Mouse (Mus musculus) embryonic facial prominence, embryonic 11.5 days (tissue): Measurements from ENCODE around the gene Wdr74. TPM values are rescaled to one million over a fixed set of nuclear protein-coding genes. Genes with fewer than 3 reads are reported as not detected.

Source experiments
- ATAC-seq: fragments of 200-750 bp; cut with Nextera tagmentation; replicated peaks from 2 replicates; pipeline ENCODE4 v1.8.0; 2017; ENCODE audit warnings: low read depth; ENCODE audit not compliant: insufficient number of reproducible peaks, low FRiP score, low TSS enrichment
- DNase-seq: peaks from one replicate; pipeline ENCODE4 v3.0.0-alpha.2; 2015; ENCODE audit warnings: low spot score
- H3K27ac ChIP-seq: fragments of 300-500 bp; sonication (generic); replicated peaks from 2 replicates; pipeline ENCODE4 v1.5.1; 2014; ENCODE audit warnings: mild to moderate bottlenecking, low read depth, low read length, control low read depth
- H3K27me3 ChIP-seq: fragments of 300-500 bp; sonication (generic); 2 replicates; pipeline ENCODE4 v1.6.1; 2014; ENCODE audit warnings: mild to moderate bottlenecking, low read length, moderate library complexity, mixed read lengths; ENCODE audit not compliant: control insufficient read depth, insufficient read depth
- H3K36me3 ChIP-seq: fragments of 300-500 bp; sonication (generic); replicated peaks from 2 replicates; pipeline ENCODE4 v1.6.1; 2014; ENCODE audit warnings: low read depth, mild to moderate bottlenecking, low read length, moderate library complexity, mixed read lengths; ENCODE audit not compliant: control insufficient read depth, insufficient read depth
- H3K4me1 ChIP-seq: fragments of 300-500 bp; sonication (generic); 2 replicates; pipeline ENCODE4 v1.6.1; 2014; ENCODE audit warnings: low read length, mixed read lengths; ENCODE audit not compliant: control insufficient read depth, insufficient read depth
- H3K4me2 ChIP-seq: fragments of 300-500 bp; sonication (generic); 2 replicates; pipeline ENCODE4 v1.6.1; 2014; ENCODE audit warnings: low read depth, mild to moderate bottlenecking, control low read depth, low read length, moderate library complexity
- H3K4me3 ChIP-seq: fragments of 300-500 bp; sonication (generic); 2 replicates; pipeline ENCODE4 v1.5.1; 2014; ENCODE audit warnings: low read depth, low read length, control low read depth
- H3K9ac ChIP-seq: fragments of 300-500 bp; sonication (generic); replicated peaks from 2 replicates; pipeline ENCODE4 v1.6.1; 2014; ENCODE audit warnings: mild to moderate bottlenecking, control low read depth, low read length
- H3K9me3 ChIP-seq: fragments of 300-500 bp; sonication (generic); replicated peaks from 2 replicates; pipeline ENCODE4 v1.6.1; 2016; ENCODE audit warnings: mild to moderate bottlenecking, low read length, inconsistent platforms, mixed read lengths; ENCODE audit not compliant: control insufficient read depth
- WGBS: fragments of 180-500 bp; shearing (Covaris S2); extraction: QIAGEN DNeasy Blood & Tissue Kit; methylation state at CpG from one replicate; pipeline ENCODE4 v1.1.7; 2014; 5-methylcytosine and 5-hydroxymethylcytosine counted together
- polyA plus RNA-seq: library from polyadenylated mRNA; unstranded; fragments of >200 nt; fragmentation: Nextera tagmentation; extraction: Ambion mirVana; gene quantifications from 2 replicates; pipeline ENCODE4 v1.2.1, GENCODE M21; 2014

The Wdr74 gene
- polyA plus RNA-seq, 1 experiment from 2014 or later = 91.0 TPM

- 89% methylated on average over 7 of the region's 7 CpGs for WGBS
- Histone ChIP-seq H3K9ac (no peak overlapping the region), H3K4me3 (no peak overlapping the region), H3K36me3 (peaks cover 12% of the 10 kb centered on the region), H3K27me3 (no peaks in the 10 kb centered on the region), H3K27ac (no peak overlapping the region), H3K9me3 (no peaks in the 10 kb centered on the region), H3K4me1 (no peaks in the 10 kb centered on the region), H3K4me2 (no peak overlapping the region)
- DNase-seq (no peak), ATAC-seq (no peak)
Measured at GRCm38 (mm10) chr19:8706132-8706667, 29.4 kb upstream of the Wdr74 start.

DNA sequence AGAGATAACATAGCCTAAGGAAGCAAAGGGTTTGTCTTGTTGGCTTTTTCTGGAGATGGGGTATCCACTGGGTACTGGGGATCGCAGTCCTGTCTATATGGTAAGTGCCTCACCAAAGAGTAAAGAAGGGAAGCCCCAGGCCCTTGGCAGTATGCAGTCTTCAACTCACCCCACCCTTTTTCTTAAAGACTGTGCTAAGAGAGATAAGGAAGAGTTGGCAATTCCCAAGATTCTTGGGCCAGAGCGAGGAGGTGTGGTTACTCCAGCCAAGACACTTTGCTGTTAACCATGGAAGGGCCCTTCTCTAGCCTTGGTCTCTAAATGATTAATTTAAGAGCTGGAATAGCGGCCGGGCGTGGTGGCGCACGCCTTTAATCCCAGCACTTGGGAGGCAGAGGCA is 28.7 kb upstream of the Wdr74 start:
- H3K4me1 ChIP-seq = 0 out of 2 replicates have a peak, but pooled peaks cover under 1% of the 10 kb centered on the region
- H3K4me2 ChIP-seq = no peak overlapping the region
- H3K9ac ChIP-seq = no peak overlapping the region
- WGBS = 92% methylated on average over 7 of the region's 7 CpGs
- peaks cover 12% of the 10 kb centered on the region for H3K36me3 ChIP-seq
- no peaks in the 10 kb centered on the region for H3K9me3 ChIP-seq
- no peaks in the 10 kb centered on the region for H3K27me3 ChIP-seq
- DNase-seq (no peak), ATAC-seq (no peak)
- H3K4me3 ChIP-seq = no peak overlapping the region
- H3K27ac ChIP-seq = no peak overlapping the region

DNA sequence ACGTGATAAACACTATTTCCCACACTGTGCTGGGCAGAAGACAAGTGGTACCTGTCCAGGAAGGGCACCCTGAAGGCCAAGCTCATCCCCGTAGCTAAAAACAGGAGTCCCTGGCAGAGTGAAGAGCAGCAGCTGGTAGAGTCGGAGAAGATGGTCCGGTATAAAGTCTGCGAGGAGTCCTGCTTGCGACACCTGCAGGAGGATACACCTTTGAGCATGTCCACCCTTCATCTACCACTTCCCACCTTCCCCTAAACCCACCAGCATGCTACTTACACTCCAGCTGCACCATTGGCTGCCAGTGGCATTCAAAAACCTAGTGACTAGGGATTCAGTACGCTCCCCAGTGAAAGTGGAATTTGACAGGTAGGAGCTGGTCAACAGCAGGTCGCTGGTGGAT is 26.7 kb upstream of the Wdr74 start:
- Histone ChIP-seq H3K9me3 (no peaks in the 10 kb centered on the region), H3K27ac (no peak overlapping the region), H3K4me3 (no peak overlapping the region), H3K4me1 (0 out of 2 replicates have a peak, but pooled peaks cover 3% of the 10 kb centered on the region), H3K36me3 (peaks cover 12% of the 10 kb centered on the region), H3K27me3 (no peaks in the 10 kb centered on the region), H3K4me2 (no peak overlapping the region), H3K9ac (no peak overlapping the region)
- WGBS = 97% methylated on average over 8 of the region's 8 CpGs
- DNase-seq (no peak), ATAC-seq (no peak)

DNA sequence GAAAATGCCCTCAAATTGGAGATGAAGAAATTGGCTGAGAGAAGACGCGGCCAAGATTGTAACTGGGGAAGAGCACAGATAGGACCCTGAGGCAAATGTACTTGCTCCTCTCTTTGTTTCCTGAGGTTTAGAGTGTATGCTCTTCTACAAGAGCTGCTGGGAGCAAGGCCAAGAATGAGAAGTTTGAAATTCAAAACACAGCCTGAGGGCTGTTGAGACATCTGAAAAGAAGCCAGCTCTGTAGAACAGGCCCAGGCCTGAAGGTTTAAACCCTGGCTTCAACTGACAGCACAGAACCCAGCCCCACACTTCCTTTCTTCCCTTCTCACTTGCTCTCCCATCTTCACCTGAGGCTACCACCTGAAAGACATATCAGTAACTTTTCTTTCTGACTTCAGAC is 25.6 kb upstream of the Wdr74 start:
- ATAC-seq = no peak
- Histone ChIP-seq H3K4me3 (no peak overlapping the region), H3K36me3 (peaks cover 12% of the 10 kb centered on the region), H3K4me1 (0 out of 2 replicates have a peak, but pooled peaks cover 3% of the 10 kb centered on the region), H3K27me3 (no peaks in the 10 kb centered on the region), H3K27ac (no peak overlapping the region), H3K4me2 (no peak overlapping the region), H3K9me3 (no peaks in the 10 kb centered on the region), H3K9ac (no peak overlapping the region)
- DNase-seq = no peak
- WGBS = 83% methylated on average over 2 of the region's 2 CpGs

- ATAC-seq = no peak
- Histone ChIP-seq H3K4me2 (peak overlapping the region; percentile 65), H3K9me3 (no peaks in the 10 kb centered on the region), H3K36me3 (peaks cover 12% of the 10 kb centered on the region), H3K27me3 (no peaks in the 10 kb centered on the region), H3K4me3 (peak overlapping the region; percentile 80; the same call in 1 of the 2 replicates), H3K27ac (no peak overlapping the region), H3K9ac (peak overlapping the region; percentile 90), H3K4me1 (0 out of 2 replicates have a peak, but pooled peaks cover 3% of the 10 kb centered on the region)
- no peak for DNase-seq
- 83% methylated on average over 4 of the region's 4 CpGs for WGBS
Measured at GRCm38 (mm10) chr19:8711506-8711905, 24.1 kb upstream of the Wdr74 start.

GRCm38 (mm10) chr19:8711949-8712869 is 23.4 kb upstream of the Wdr74 start:
- ATAC-seq (no peak), DNase-seq (no peak)
- 59% methylated on average over 10 of the region's 10 CpGs for WGBS
- H3K36me3 ChIP-seq = peaks cover 12% of the 10 kb centered on the region
- H3K4me1 ChIP-seq = 0 out of 2 replicates have a peak, but pooled peaks cover 3% of the 10 kb centered on the region
- H3K4me3 ChIP-seq = peak overlapping the region; percentile 80
- no peaks in the 10 kb centered on the region for H3K9me3 ChIP-seq
- peak overlapping the region; percentile 83 for H3K27ac ChIP-seq
- H3K9ac ChIP-seq = peak overlapping the region; percentile 90
- no peaks in the 10 kb centered on the region for H3K27me3 ChIP-seq
- peak overlapping the region; percentile 65 for H3K4me2 ChIP-seq

- under 1% methylated on average over 13 of the region's 13 CpGs for WGBS
- peak overlapping the region; percentile 90 for H3K9ac ChIP-seq
- ATAC-seq (peak; percentile 65), DNase-seq (peak; percentile 89)
- H3K27ac ChIP-seq = peak overlapping the region; percentile 83
- H3K4me1 ChIP-seq = 0 out of 2 replicates have a peak, but pooled peaks cover 3% of the 10 kb centered on the region
- H3K27me3 ChIP-seq = no peaks in the 10 kb centered on the region
- H3K36me3 ChIP-seq = peaks cover 8% of the 10 kb centered on the region
- H3K4me3 ChIP-seq = peak overlapping the region; percentile 80
- peak overlapping the region; percentile 65 for H3K4me2 ChIP-seq
- H3K9me3 ChIP-seq = no peaks in the 10 kb centered on the region
Measured at GRCm38 (mm10) chr19:8712870-8713305, 22.7 kb upstream of the Wdr74 start.
